Mouse (Mus musculus) liver, embryonic 15.5 days (tissue): Measurements from ENCODE around the gene Zdhhc20. TPM values are rescaled to one million over a fixed set of nuclear protein-coding genes. Genes with fewer than 3 reads are reported as not detected.

ENCODE experiments used
- ATAC-seq: fragments of 200-750 bp; cut with Nextera tagmentation; 2 replicates; pipeline ENCODE4 v1.8.0; 2017; ENCODE audit warnings: moderate number of reproducible peaks, mild to moderate bottlenecking, moderate library complexity; ENCODE audit not compliant: insufficient read depth
- H3K27ac ChIP-seq: fragments of 300-500 bp; sonication (generic); replicated peaks from 2 replicates; pipeline ENCODE4 v1.5.1; 2015; ENCODE audit warnings: mild to moderate bottlenecking, inconsistent platforms
- H3K27me3 ChIP-seq: fragments of 300-500 bp; sonication (generic); 2 replicates; pipeline ENCODE4 v1.6.1; 2015; ENCODE audit warnings: mild to moderate bottlenecking, inconsistent platforms
- H3K36me3 ChIP-seq: fragments of 300-500 bp; sonication (generic); replicated peaks from 2 replicates; pipeline ENCODE4 v1.6.1; 2015; ENCODE audit warnings: moderate library complexity, mild to moderate bottlenecking, inconsistent platforms
- H3K4me1 ChIP-seq: fragments of 300-500 bp; sonication (generic); replicated peaks from 2 replicates; pipeline ENCODE4 v1.6.1; 2015; ENCODE audit warnings: inconsistent platforms
- H3K4me2 ChIP-seq: fragments of 300-500 bp; sonication (generic); 2 replicates; pipeline ENCODE4 v1.6.1; 2015; ENCODE audit warnings: moderate library complexity, mild to moderate bottlenecking, inconsistent platforms
- H3K4me3 ChIP-seq: fragments of 300-500 bp; sonication (generic); replicated peaks from 2 replicates; pipeline ENCODE4 v1.5.1; 2015; ENCODE audit warnings: mild to moderate bottlenecking, inconsistent platforms
- H3K9ac ChIP-seq: fragments of 300-500 bp; sonication (generic); 2 replicates; pipeline ENCODE4 v1.6.1; 2015; ENCODE audit warnings: moderate library complexity, mild to moderate bottlenecking, inconsistent platforms
- H3K9me3 ChIP-seq: fragments of 300-500 bp; sonication (generic); replicated peaks from 2 replicates; pipeline ENCODE4 v1.6.1; 2016; ENCODE audit warnings: inconsistent platforms
- WGBS: fragments of 180-500 bp; shearing (Covaris S2); methylation state at CpG from one replicate; pipeline ENCODE4 v1.1.7; 2015; ENCODE audit warnings: mixed read lengths; ENCODE audit not compliant: insufficient replicate concordance; 5-methylcytosine and 5-hydroxymethylcytosine counted together
- polyA plus RNA-seq: library from polyadenylated mRNA; unstranded; fragments of >200 nt; fragmentation: Nextera tagmentation; extraction: Ambion mirVana; gene quantifications from 2 replicates; pipeline ENCODE4 v1.2.1, GENCODE M21; 2015

Zdhhc20 gene
- 9.6 and 11.4 TPM in 2 replicates for polyA plus RNA-seq

DNA sequence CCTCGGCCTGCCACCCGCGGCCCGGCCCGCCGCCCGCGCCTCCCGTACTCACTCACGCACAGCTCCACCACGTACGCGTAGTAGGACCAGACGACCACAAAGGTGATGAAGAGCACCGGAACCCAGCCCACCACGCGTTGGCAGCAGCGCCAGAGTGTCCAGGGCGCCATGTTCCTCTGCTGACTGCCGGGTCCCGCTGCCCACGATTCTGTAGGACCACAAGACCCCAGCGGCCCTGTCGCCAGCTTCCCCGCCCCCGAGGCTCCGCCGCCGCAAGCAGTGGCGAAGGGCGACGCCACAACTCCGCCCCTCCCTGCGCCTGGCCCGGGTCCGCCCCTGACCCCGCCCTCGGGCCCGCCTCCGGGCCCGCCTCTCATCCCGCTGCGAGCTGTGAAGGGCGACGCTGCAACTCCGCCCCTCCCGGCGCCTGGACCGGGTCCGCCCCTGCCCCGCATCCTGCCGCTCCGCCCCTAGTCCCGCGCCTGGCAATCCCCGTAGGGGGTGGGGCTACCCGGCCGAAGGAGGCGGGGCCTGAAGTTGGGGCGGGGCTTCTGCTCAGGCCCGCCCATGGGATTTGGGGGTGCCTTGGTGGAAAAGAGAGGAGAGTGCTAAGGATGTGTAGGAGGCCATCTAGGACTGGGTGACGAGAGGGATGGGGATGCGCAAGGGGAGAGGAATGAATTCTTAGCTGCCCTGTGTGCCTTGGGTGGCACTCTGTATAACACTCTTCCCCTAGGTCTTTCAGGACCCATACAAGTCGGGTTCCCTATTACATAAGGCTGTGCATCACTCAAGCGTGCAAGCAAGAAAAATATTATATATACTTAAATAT is at the start of gene Zdhhc20:
Gene Zdhhc20 (minus strand): TSS at position 266 of the 832 bp plus-strand sequence.
- H3K4me3 ChIP-seq = peak within 1 kb of the TSS; percentile 81
- peak within 1 kb of the TSS; percentile 79 for H3K9ac ChIP-seq
- no peaks in the 10 kb centered on the region for H3K36me3 ChIP-seq
- peak within 1 kb of the TSS; percentile 98 for H3K4me2 ChIP-seq
- peaks cover 23% of the 10 kb centered on the region for H3K4me1 ChIP-seq
- peak within 1 kb of the TSS; percentile 70 for H3K27ac ChIP-seq
- no peaks in the 10 kb centered on the region for H3K9me3 ChIP-seq
- 3% methylated on average over 65 of the region's 65 CpGs for WGBS
- no peaks in the 10 kb centered on the region for H3K27me3 ChIP-seq
- peak; percentile 98 for ATAC-seq

GRCm38 (mm10) chr14:57937297-57937696 is 47.2 kb upstream of the Zdhhc20 start:
- WGBS = 52% methylated on average over 6 of the region's 6 CpGs
- Histone ChIP-seq H3K27me3 (no peaks in the 10 kb centered on the region), H3K9ac (no peak overlapping the region), H3K4me3 (no peak overlapping the region), H3K4me1 (peaks cover 27% of the 10 kb centered on the region), H3K27ac (no peak overlapping the region), H3K36me3 (0 out of 2 replicates have a peak, but pooled peaks cover 17% of the 10 kb centered on the region), H3K4me2 (no peak overlapping the region), H3K9me3 (no peaks in the 10 kb centered on the region)
- no peak for ATAC-seq

GRCm38 (mm10) chr14:57934666-57935065 is 44.6 kb upstream of the Zdhhc20 start:
- Histone ChIP-seq H3K9ac (no peak overlapping the region), H3K4me1 (peaks cover 33% of the 10 kb centered on the region), H3K9me3 (no peaks in the 10 kb centered on the region), H3K27me3 (no peaks in the 10 kb centered on the region), H3K4me3 (no peak overlapping the region), H3K36me3 (0 out of 2 replicates have a peak, but pooled peaks cover 11% of the 10 kb centered on the region), H3K27ac (no peak overlapping the region), H3K4me2 (no peak overlapping the region)
- 85% methylated on average over 13 of the region's 13 CpGs for WGBS
- ATAC-seq = no peak

DNA sequence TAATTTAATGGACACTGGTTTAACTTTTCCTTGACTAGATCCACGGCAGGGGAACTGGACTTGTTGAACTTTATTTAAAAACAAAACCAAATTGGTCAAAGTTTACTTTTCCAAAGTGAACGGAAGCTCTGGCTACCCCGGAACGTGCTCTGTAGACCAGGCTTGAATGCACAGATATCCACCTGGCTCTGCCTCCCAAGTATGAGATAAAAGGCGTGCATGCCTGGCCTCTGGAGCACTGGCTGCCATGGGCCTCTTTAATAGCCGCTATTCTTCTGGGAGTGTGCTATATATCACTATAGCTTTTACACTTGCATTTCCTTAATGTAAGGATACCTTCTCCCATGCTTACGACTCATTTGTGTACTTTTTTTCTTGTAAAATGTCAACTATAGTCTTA is 43.5 kb upstream of the Zdhhc20 start:
- H3K4me2 ChIP-seq = peak overlapping the region; percentile 39

GRCm38 (mm10) chr14:57932881-57933443 is 42.9 kb upstream of the Zdhhc20 start:
- H3K9me3 ChIP-seq = no peaks in the 10 kb centered on the region
- 0 out of 2 replicates have a peak, but pooled peaks cover 11% of the 10 kb centered on the region for H3K36me3 ChIP-seq
- 12% methylated on average over 7 of the region's 7 CpGs for WGBS
- H3K27ac ChIP-seq = peak overlapping the region; percentile 34
- no peak overlapping the region for H3K9ac ChIP-seq
- H3K4me2 ChIP-seq = peak overlapping the region; percentile 39
- H3K4me1 ChIP-seq = peaks cover 33% of the 10 kb centered on the region
- ATAC-seq = peak; percentile 87
- H3K27me3 ChIP-seq = no peaks in the 10 kb centered on the region
- no peak overlapping the region for H3K4me3 ChIP-seq

More for the DNA sequence above, 43.5 kb upstream of the Zdhhc20 start:
- H3K4me1 ChIP-seq = peaks cover 33% of the 10 kb centered on the region
- H3K9ac ChIP-seq = no peak overlapping the region
- no peak overlapping the region for H3K4me3 ChIP-seq
- H3K27me3 ChIP-seq = no peaks in the 10 kb centered on the region
- ATAC-seq = peak; percentile 78
- 0 out of 2 replicates have a peak, but pooled peaks cover 11% of the 10 kb centered on the region for H3K36me3 ChIP-seq
- H3K27ac ChIP-seq = peak overlapping the region; percentile 34; the same call in 1 of the 2 replicates
- WGBS = 25% methylated on average over 7 of the region's 7 CpGs
- no peaks in the 10 kb centered on the region for H3K9me3 ChIP-seq

DNA sequence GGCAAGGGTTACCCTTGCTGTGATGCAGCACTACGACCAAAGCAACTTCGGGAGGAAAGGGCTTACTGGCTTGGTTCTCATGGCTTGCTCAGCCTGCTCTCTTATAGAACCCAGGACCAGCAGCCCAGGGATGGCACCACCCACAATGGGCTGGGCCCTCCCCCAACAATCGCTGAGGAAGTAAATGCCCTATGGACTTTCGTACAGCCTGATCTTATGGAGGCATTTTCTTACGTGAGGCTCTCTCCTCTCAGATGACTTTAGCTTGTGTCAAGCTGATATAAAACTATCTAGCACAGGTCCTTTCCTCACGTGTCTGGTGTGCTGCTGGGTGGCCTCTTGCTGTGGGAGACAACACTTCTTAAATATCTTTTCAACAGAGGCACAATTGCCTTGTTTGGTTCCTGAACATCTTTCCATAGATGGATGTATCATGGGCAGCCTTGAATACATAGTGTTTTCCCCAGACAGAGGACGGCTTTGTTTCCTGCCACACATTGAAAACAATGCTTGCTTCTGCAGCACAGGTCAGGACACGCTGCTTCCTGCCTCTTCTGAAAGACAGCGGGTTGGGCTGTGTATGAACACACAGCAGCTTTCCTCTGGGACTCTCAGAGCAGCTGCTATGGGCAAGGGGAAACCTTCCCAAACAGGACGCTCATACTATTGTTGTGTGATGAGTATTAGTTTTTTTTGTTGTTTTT is 31.5 kb upstream of the Zdhhc20 start:
- Histone ChIP-seq H3K27ac (0 out of 2 replicates have a peak overlapping the region, but pooled peaks have one; percentile 19), H3K4me1 (no peaks in the 10 kb centered on the region; the same call in 1 of the 2 replicates), H3K9ac (no peak overlapping the region), H3K27me3 (no peaks in the 10 kb centered on the region), H3K9me3 (no peaks in the 10 kb centered on the region), H3K4me3 (no peak overlapping the region), H3K4me2 (no peak overlapping the region), H3K36me3 (peaks cover 43% of the 10 kb centered on the region)
- no peak for ATAC-seq
- WGBS = 49% methylated on average over 10 of the region's 10 CpGs

- no peak overlapping the region for H3K9ac ChIP-seq
- H3K27me3 ChIP-seq = no peaks in the 10 kb centered on the region
- no peaks in the 10 kb centered on the region; the same call in 1 of the 2 replicates for H3K4me1 ChIP-seq
- H3K9me3 ChIP-seq = no peaks in the 10 kb centered on the region
- no peak for ATAC-seq
- H3K4me2 ChIP-seq = no peak overlapping the region
- H3K36me3 ChIP-seq = peaks cover 44% of the 10 kb centered on the region
- WGBS = 69% methylated on average over 18 of the region's 18 CpGs
- no peak overlapping the region for H3K4me3 ChIP-seq
- H3K27ac ChIP-seq = no peak overlapping the region
Measured at GRCm38 (mm10) chr14:57920568-57921310, 30.7 kb upstream of the Zdhhc20 start.

DNA sequence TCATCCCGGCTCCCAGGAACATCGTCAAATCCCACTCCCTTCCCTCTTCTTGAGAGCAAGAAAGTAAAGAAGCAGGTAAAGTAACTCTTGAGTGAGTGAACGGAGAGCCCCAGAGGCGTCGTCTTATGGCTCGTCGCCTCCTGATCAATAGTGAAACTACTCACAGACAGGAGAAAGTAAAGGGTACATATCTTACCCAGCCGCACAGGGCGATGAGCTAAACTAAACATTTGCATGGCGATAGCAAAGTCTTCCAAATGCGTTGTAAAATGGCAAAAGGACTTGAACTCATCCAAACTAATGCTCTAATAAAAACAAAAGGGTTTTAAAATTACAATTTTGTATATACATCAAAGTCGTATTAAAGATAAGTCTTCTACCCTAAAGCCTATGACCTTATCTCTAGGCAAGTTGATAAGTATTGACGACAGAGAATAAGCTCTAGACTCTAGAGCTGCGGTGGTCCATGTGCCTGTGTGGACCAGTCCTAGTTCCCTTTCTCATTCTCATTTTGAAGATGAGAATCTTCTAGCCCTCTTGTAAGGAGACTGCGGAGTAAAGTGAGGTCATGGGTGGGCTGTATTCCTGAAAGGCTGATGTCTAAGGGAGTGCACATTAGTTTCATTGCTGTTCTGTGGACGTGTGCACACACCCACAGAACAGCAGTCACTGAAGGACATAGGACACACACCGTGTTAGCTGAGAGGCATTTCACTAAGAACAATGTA is 29.2 kb upstream of the Zdhhc20 start:
- Histone ChIP-seq H3K4me3 (no peak overlapping the region), H3K36me3 (peaks cover 40% of the 10 kb centered on the region), H3K4me2 (no peak overlapping the region), H3K9ac (no peak overlapping the region), H3K9me3 (no peaks in the 10 kb centered on the region), H3K27me3 (no peaks in the 10 kb centered on the region), H3K27ac (no peak overlapping the region), H3K4me1 (no peaks in the 10 kb centered on the region; the same call in 1 of the 2 replicates)
- no peak for ATAC-seq
- WGBS = 84% methylated on average over 17 of the region's 17 CpGs

DNA sequence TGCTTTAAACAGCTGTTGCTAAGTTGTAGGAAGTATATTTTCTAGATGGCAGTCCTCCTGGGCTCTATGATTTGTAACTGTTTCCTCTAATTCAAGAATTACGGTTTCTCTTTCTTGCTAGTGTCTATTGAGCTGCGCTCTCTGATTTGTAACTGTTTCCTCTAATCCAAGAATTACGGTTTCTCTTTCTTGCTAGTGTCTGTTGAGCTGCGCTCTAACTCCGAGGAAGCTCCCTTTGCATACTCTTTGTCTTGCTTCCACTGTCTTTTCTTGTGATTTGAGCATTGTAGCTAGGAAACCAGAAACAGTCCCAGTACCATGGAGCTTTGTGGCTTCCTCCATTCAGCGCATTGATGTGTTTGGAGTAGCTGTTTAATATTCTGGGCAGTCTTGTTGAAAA is 25.3 kb upstream of the Zdhhc20 start:
- Histone ChIP-seq H3K9me3 (no peaks in the 10 kb centered on the region), H3K36me3 (peaks cover 25% of the 10 kb centered on the region), H3K4me1 (peaks cover 7% of the 10 kb centered on the region), H3K4me2 (no peak overlapping the region), H3K27ac (no peak overlapping the region), H3K9ac (no peak overlapping the region), H3K4me3 (no peak overlapping the region), H3K27me3 (no peaks in the 10 kb centered on the region)
- no peak for ATAC-seq
- WGBS = 74% methylated on average over 6 of the region's 6 CpGs
